Mouse (Mus musculus) MEL (cell line): ENCODE results near the gene Atp6v1e2. TPM values are rescaled to one million over a fixed set of nuclear protein-coding genes. Genes with fewer than 3 reads are reported as not detected.

Experiments used
- DNase-seq: peaks from one replicate; pipeline ENCODE4 v3.0.0; 2011; ENCODE audit warnings: low read depth, low spot score
- H3K27ac ChIP-seq: 2 replicates; pipeline ENCODE4 v1.5.1; 2012; ENCODE audit warnings: low read depth, mild to moderate bottlenecking, control low read depth, low read length, moderate library complexity; ENCODE audit not compliant: control insufficient read depth
- H3K27me3 ChIP-seq, 2 experiments: fragments of 150-350 bp in 1 of 2; sonication (generic) in 1 of 2; 2 replicates each; pipeline ENCODE4 v1.6.1; 2012; ENCODE audit warnings: low read length in 2 of 2, mild to moderate bottlenecking in 2 of 2, improper control_type of control experiment in 1 of 2, moderate library complexity in 1 of 2; ENCODE audit not compliant: insufficient read depth in 2 of 2, control insufficient read depth in 1 of 2
- H3K36me3 ChIP-seq, 2 experiments: 2 replicates each; pipeline ENCODE4 v1.6.1; 2012 to 2014; ENCODE audit warnings: low read length in 2 of 2, improper control_type of control experiment in 1 of 2, inconsistent platforms in 1 of 2, mild to moderate bottlenecking in 1 of 2; ENCODE audit not compliant: insufficient read depth in 2 of 2, control insufficient read depth in 1 of 2
- H3K4me1 ChIP-seq, 2 experiments: fragments of 150-350 bp in 1 of 2; sonication (generic) in 1 of 2; 2 replicates each; pipeline ENCODE4 v1.6.1; 2012; ENCODE audit warnings: low read length in 2 of 2, improper control_type of control experiment in 1 of 2, mild to moderate bottlenecking in 1 of 2; ENCODE audit not compliant: insufficient read depth in 2 of 2, control insufficient read depth in 1 of 2
- H3K4me3 ChIP-seq, 2 experiments: fragments of 150-350 bp in 1 of 2; sonication (generic) in 1 of 2; 2 replicates each; pipeline ENCODE4 v1.5.1; 2012; ENCODE audit warnings: low read depth in 2 of 2, low read length in 2 of 2, mild to moderate bottlenecking in 2 of 2, moderate library complexity in 2 of 2, control low read depth in 1 of 2, improper control_type of control experiment in 1 of 2; ENCODE audit not compliant: control insufficient read depth in 1 of 2, insufficient read depth in 1 of 2
- H3K79me2 ChIP-seq: 2 replicates; pipeline ENCODE4 v1.6.1; 2012; ENCODE audit warnings: mild to moderate bottlenecking, low read length, moderate library complexity; ENCODE audit not compliant: control insufficient read depth, poor library complexity, insufficient read depth
- H3K9ac ChIP-seq: 2 replicates; pipeline ENCODE4 v1.6.1; 2012; ENCODE audit warnings: low read depth, mild to moderate bottlenecking, control low read depth, low read length, moderate library complexity; ENCODE audit not compliant: control insufficient read depth, poor library complexity, severe bottlenecking
- H3K9me3 ChIP-seq: fragments of 150-350 bp; sonication (generic); replicated peaks from 2 replicates; pipeline ENCODE4 v1.6.1; 2012; ENCODE audit warnings: mild to moderate bottlenecking, low read length, improper control_type of control experiment, moderate library complexity; ENCODE audit not compliant: insufficient read depth
- BHLHE40 ChIP-seq: IDR thresholded peaks from 2 replicates; pipeline ENCODE4 v1.6.1; 2012; ENCODE audit warnings: low read depth, mild to moderate bottlenecking, inconsistent platforms, low read length, improper control_type of control experiment, borderline replicate concordance
- CHD1 ChIP-seq: IDR thresholded peaks from 2 replicates; pipeline ENCODE4 v1.6.1; 2012; ENCODE audit warnings: low read depth, mild to moderate bottlenecking, inconsistent platforms, low read length, improper control_type of control experiment
- CHD2 ChIP-seq: IDR thresholded peaks from 2 replicates; pipeline ENCODE4 v1.6.1; 2011; ENCODE audit warnings: low read length, improper control_type of control experiment
- CTCF ChIP-seq, 3 experiments: IDR thresholded peaks in 2 of 3; conservative IDR thresholded peaks in 1 of 3; 2 replicates each; pipeline ENCODE4 v1.5.1; 2011 to 2012; ENCODE audit warnings: low read length in 3 of 3, low read depth in 2 of 3, mild to moderate bottlenecking in 2 of 3, improper control_type of control experiment in 1 of 3, inconsistent platforms in 1 of 3, mixed read lengths in 1 of 3, moderate library complexity in 1 of 3; ENCODE audit not compliant: control insufficient read depth in 1 of 3, insufficient read depth in 1 of 3, poor library complexity in 1 of 3, severe bottlenecking in 1 of 3
- E2F4 ChIP-seq: IDR thresholded peaks from 2 replicates; pipeline ENCODE4 v1.6.1; 2011; ENCODE audit warnings: low read depth, low read length, improper control_type of control experiment, borderline replicate concordance
- ELF1 ChIP-seq: IDR thresholded peaks from 2 replicates; pipeline ENCODE4 v1.6.1; 2014; ENCODE audit warnings: low read depth, mild to moderate bottlenecking, inconsistent platforms, low read length, improper control_type of control experiment, moderate library complexity
- EP300 ChIP-seq, 2 experiments: IDR thresholded peaks; 2 replicates each; pipeline ENCODE4 v1.6.1; 2011; ENCODE audit warnings: improper control_type of control experiment in 2 of 2, low read length in 2 of 2, low read depth in 1 of 2, mild to moderate bottlenecking in 1 of 2
- ETS1 ChIP-seq: IDR thresholded peaks from 2 replicates; pipeline ENCODE4 v1.6.1; 2012; ENCODE audit warnings: low read depth, mild to moderate bottlenecking, inconsistent platforms, low read length, improper control_type of control experiment, moderate library complexity
- GABPA ChIP-seq: IDR thresholded peaks from 2 replicates; pipeline ENCODE4 v1.6.1; 2012; ENCODE audit warnings: low read depth, mild to moderate bottlenecking, inconsistent platforms, low read length, improper control_type of control experiment, moderate library complexity
- GATA1 ChIP-seq: IDR thresholded peaks from 2 replicates; pipeline ENCODE4 v1.6.1; 2011; ENCODE audit warnings: low read depth, low read length, improper control_type of control experiment
- HCFC1 ChIP-seq: IDR thresholded peaks from 2 replicates; pipeline ENCODE4 v1.6.1; 2012; ENCODE audit warnings: low read depth, mild to moderate bottlenecking, inconsistent platforms, low read length, improper control_type of control experiment, moderate library complexity
- JUND ChIP-seq: IDR thresholded peaks from 2 replicates; pipeline ENCODE4 v1.6.1; 2011; ENCODE audit warnings: low read depth, mild to moderate bottlenecking, improper control_type of control experiment, low read length
- KAT2A ChIP-seq: conservative IDR thresholded peaks from 2 replicates; pipeline ENCODE4 v1.6.1; 2012; ENCODE audit warnings: low read depth, low read length, improper control_type of control experiment, inconsistent platforms
- MAFK ChIP-seq: IDR thresholded peaks from 2 replicates; pipeline ENCODE4 v1.6.1; 2011; ENCODE audit warnings: low read depth, mild to moderate bottlenecking, low read length, improper control_type of control experiment, borderline replicate concordance
- MAX ChIP-seq: IDR thresholded peaks from 2 replicates; pipeline ENCODE4 v1.6.1; 2011; ENCODE audit warnings: low read length, improper control_type of control experiment
- MAZ ChIP-seq: IDR thresholded peaks from 2 replicates; pipeline ENCODE4 v1.6.1; 2012; ENCODE audit warnings: low read depth, mild to moderate bottlenecking, inconsistent platforms, low read length, improper control_type of control experiment
- MEF2A ChIP-seq: IDR thresholded peaks from 2 replicates; pipeline ENCODE4 v1.6.1; 2014; ENCODE audit warnings: low read depth, mild to moderate bottlenecking, inconsistent platforms, low read length, improper control_type of control experiment; ENCODE audit not compliant: poor library complexity, insufficient replicate concordance, severe bottlenecking; ENCODE audit errors: extremely low read depth
- MXI1 ChIP-seq: IDR thresholded peaks from 2 replicates; pipeline ENCODE4 v1.6.1; 2011; ENCODE audit warnings: mild to moderate bottlenecking, low read depth, low read length, improper control_type of control experiment
- MYB ChIP-seq: IDR thresholded peaks from 2 replicates; pipeline ENCODE4 v1.6.1; 2011; ENCODE audit warnings: mild to moderate bottlenecking, low read depth, low read length, improper control_type of control experiment
- MYC ChIP-seq: IDR thresholded peaks from 2 replicates; pipeline ENCODE4 v1.6.1; 2011; ENCODE audit warnings: low read depth, mild to moderate bottlenecking, low read length, improper control_type of control experiment, moderate library complexity
- NELFE ChIP-seq: IDR thresholded peaks from 2 replicates; pipeline ENCODE4 v1.6.1; 2011; ENCODE audit warnings: low read depth, low read length, improper control_type of control experiment
- NRF1 ChIP-seq: IDR thresholded peaks from 2 replicates; pipeline ENCODE4 v1.6.1; 2014; ENCODE audit warnings: low read depth, mild to moderate bottlenecking, inconsistent platforms, low read length, improper control_type of control experiment, moderate library complexity; ENCODE audit not compliant: poor library complexity, insufficient read depth, severe bottlenecking
- POLR2A ChIP-seq, 2 experiments: IDR thresholded peaks; 2 replicates each; pipeline ENCODE4 v1.6.1; 2011 to 2012; ENCODE audit warnings: low read length in 2 of 2, mild to moderate bottlenecking in 2 of 2, control low read depth in 1 of 2, improper control_type of control experiment in 1 of 2, low read depth in 1 of 2, moderate library complexity in 1 of 2; ENCODE audit not compliant: control insufficient read depth in 1 of 2, insufficient read depth in 1 of 2, poor library complexity in 1 of 2
- POLR2AphosphoS2 ChIP-seq: IDR thresholded peaks from 2 replicates; pipeline ENCODE4 v1.6.1; 2011; ENCODE audit warnings: low read length, improper control_type of control experiment
- POLR2AphosphoS5 ChIP-seq: IDR thresholded peaks from 2 replicates; pipeline ENCODE4 v1.6.1; 2012; ENCODE audit warnings: low read depth, borderline replicate concordance, mild to moderate bottlenecking, inconsistent platforms, low read length, moderate library complexity, mixed read lengths
- RAD21 ChIP-seq: IDR thresholded peaks from 2 replicates; pipeline ENCODE4 v1.6.1; 2011; ENCODE audit warnings: mild to moderate bottlenecking, low read depth, low read length, improper control_type of control experiment
- RCOR1 ChIP-seq: IDR thresholded peaks from 2 replicates; pipeline ENCODE4 v1.6.1; 2012; ENCODE audit warnings: low read depth, mild to moderate bottlenecking, inconsistent platforms, low read length, improper control_type of control experiment
- SIN3A ChIP-seq: IDR thresholded peaks from 2 replicates; pipeline ENCODE4 v1.6.1; 2012; ENCODE audit warnings: low read length, improper control_type of control experiment, inconsistent platforms
- SMC3 ChIP-seq: IDR thresholded peaks from 2 replicates; pipeline ENCODE4 v1.6.1; 2011; ENCODE audit warnings: low read depth, low read length, improper control_type of control experiment
- TAL1 ChIP-seq: IDR thresholded peaks from 2 replicates; pipeline ENCODE4 v1.6.1; 2012; ENCODE audit warnings: mild to moderate bottlenecking, inconsistent platforms, low read length, moderate library complexity, mixed read lengths
- TBP ChIP-seq: IDR thresholded peaks from 2 replicates; pipeline ENCODE4 v1.8.0; 2011; ENCODE audit warnings: low read depth, low read length, improper control_type of control experiment
- TCF12 ChIP-seq: IDR thresholded peaks from 2 replicates; pipeline ENCODE4 v1.6.1; 2014; ENCODE audit warnings: low read depth, mild to moderate bottlenecking, inconsistent platforms, low read length, improper control_type of control experiment, moderate library complexity
- UBTF ChIP-seq: IDR thresholded peaks from 2 replicates; pipeline ENCODE4 v1.6.1; 2012; ENCODE audit warnings: low read depth, mild to moderate bottlenecking, inconsistent platforms, low read length, improper control_type of control experiment, moderate library complexity, borderline replicate concordance; ENCODE audit not compliant: insufficient read depth
- USF1 ChIP-seq: IDR thresholded peaks from 2 replicates; pipeline ENCODE4 v1.6.1; 2014; ENCODE audit warnings: low read depth, mild to moderate bottlenecking, inconsistent platforms, low read length, improper control_type of control experiment, moderate library complexity
- USF2 ChIP-seq, 2 experiments: IDR thresholded peaks; 2 replicates each; pipeline ENCODE4 v1.6.1; 2011 to 2012; ENCODE audit warnings: improper control_type of control experiment in 2 of 2, low read length in 2 of 2, borderline replicate concordance in 1 of 2, inconsistent platforms in 1 of 2, low read depth in 1 of 2, mild to moderate bottlenecking in 1 of 2; ENCODE audit not compliant: insufficient read depth in 1 of 2
- ZC3H11A ChIP-seq: IDR thresholded peaks from 2 replicates; pipeline ENCODE4 v1.6.1; 2012; ENCODE audit warnings: low read depth, mild to moderate bottlenecking, inconsistent platforms, low read length, improper control_type of control experiment
- ZMIZ1 ChIP-seq: IDR thresholded peaks from 2 replicates; pipeline ENCODE4 v1.6.1; 2012; ENCODE audit warnings: low read depth, mild to moderate bottlenecking, inconsistent platforms, low read length, improper control_type of control experiment, moderate library complexity
- ZNF384 ChIP-seq: IDR thresholded peaks from 2 replicates; pipeline ENCODE4 v1.6.1; 2012; ENCODE audit warnings: low read depth, mild to moderate bottlenecking, inconsistent platforms, low read length, improper control_type of control experiment
- polyA plus RNA-seq, 2 experiments: library from polyadenylated mRNA; stranded (reverse) in 1 of 2; unstranded in 1 of 2; fragments of >175 nt in 1 of 2; fragments of >200 nt in 1 of 2; gene quantifications; 2 replicates each; pipeline versions ENCODE4 v1.2.1 to v1.2.4; 2012; ENCODE audit warnings: low replicate concordance in 2 of 2, low read depth in 1 of 2; ENCODE audit not compliant: insufficient read length in 2 of 2, insufficient read depth in 1 of 2, missing spikeins in 1 of 2
- total RNA-seq: library from RNA; depleted of rRNA; stranded (reverse); fragments of 300-350 nt; gene quantifications from 2 replicates; pipeline ENCODE4 v1.2.3, GENCODE M21; 2012

The Atp6v1e2 gene
- total and polyA plus RNA-seq, 3 experiments = not detected

- DNase-seq = peak; percentile 50
- no peaks in the 10 kb centered on the region; a peak in 1 of 4 replicates for H3K27me3 ChIP-seq
- no peaks in the 10 kb centered on the region for H3K36me3 ChIP-seq
- TF ChIP-seq E2F4 (no peak), ETS1 (no peak), TCF12 (no peak), NELFE (no peak), GABPA (no peak), MEF2A (no peak), ZMIZ1 (no peak), CHD2 (no peak), SMC3 (peak; percentile 81), USF2 (IDR thresholded peaks at IDR 0.05; ENCODE audit: borderline replicate concordance in 1 of 2, insufficient read depth in 1 of 2, low read depth in 1 of 2, low read length in 2 of 2) (no peak), ZC3H11A (peak; percentile 78), MYC (peak; percentile 62; the same call in 1 of the 2 replicates), CHD1 (no peak), MYB (no peak), TAL1 (no peak), USF1 (0 out of 2 replicates have a peak, but pooled peaks have one; percentile 40), NRF1 (no peak), JUND (no peak), ZNF384 (no peak), MAFK (no peak), UBTF (no peak), ELF1 (no peak), POLR2A (IDR thresholded peaks at IDR 0.05; ENCODE audit: control insufficient read depth in 1 of 2, insufficient read depth in 1 of 2, low read depth in 1 of 2, low read length in 2 of 2, poor library complexity in 1 of 2) (no peak), SIN3A (0 out of 2 replicates have a peak, but pooled peaks have one; percentile 26), CTCF (IDR thresholded peaks at IDR 0.05 in 2 of 3, conservative IDR thresholded peaks at IDR 0.05 in 1 of 3; ENCODE audit: control insufficient read depth in 1 of 3, insufficient read depth in 1 of 3, low read depth in 2 of 3, low read length in 3 of 3, poor library complexity in 1 of 3, severe bottlenecking in 1 of 3) (peak; percentile 44 to 75 (median 72)), POLR2AphosphoS5 (no peak), GATA1 (no peak), BHLHE40 (no peak), KAT2A (no peak), MXI1 (no peak), RAD21 (peak; percentile 81), EP300 (IDR thresholded peaks at IDR 0.05; ENCODE audit: low read depth in 1 of 2, low read length in 2 of 2) (no peak), MAX (no peak), MAZ (no peak), POLR2AphosphoS2 (no peak), TBP (no peak), HCFC1 (no peak), RCOR1 (no peak)
Observed at GRCm38 (mm10) chr17:86918786-86919185, 28.9 kb downstream of the Atp6v1e2 start.

More at GRCm38 (mm10) chr17:86918786-86919185, 28.9 kb downstream of the Atp6v1e2 start:
- Histone ChIP-seq H3K9ac (no peak overlapping the region), H3K9me3 (no peaks in the 10 kb centered on the region), H3K4me1 (peaks cover 0 to 4% of the 10 kb centered on the region in 2 experiments; a peak in 1 of 4 replicates), H3K27ac (no peak overlapping the region), H3K79me2 (no peaks in the 10 kb centered on the region), H3K4me3 (no peak overlapping the region)
